Mouse (Mus musculus) small intestine, adult 2 months (tissue): ENCODE measurements around the gene Picalm. TPM values are rescaled to one million over a fixed set of nuclear protein-coding genes. Genes with fewer than 3 reads are reported as not detected.

Experiments
- H3K27ac ChIP-seq: fragments of 200-500 bp; 2 replicates; pipeline ENCODE4 v1.5.1; 2012; ENCODE audit warnings: low read depth, low read length, control low read depth, inconsistent platforms; ENCODE audit not compliant: insufficient read depth
- H3K27me3 ChIP-seq: fragments of 200-500 bp; 2 replicates; pipeline ENCODE4 v1.6.1; 2012; ENCODE audit warnings: mild to moderate bottlenecking, moderate library complexity, low read length, inconsistent platforms; ENCODE audit not compliant: control insufficient read depth, insufficient read depth
- H3K36me3 ChIP-seq: fragments of 200-500 bp; 2 replicates; pipeline ENCODE4 v1.6.1; 2012; ENCODE audit warnings: mild to moderate bottlenecking, low read length, control low read depth, inconsistent platforms; ENCODE audit not compliant: control insufficient read depth, insufficient read depth
- H3K4me1 ChIP-seq: fragments of 200-500 bp; 2 replicates; pipeline ENCODE4 v1.6.1; 2012; ENCODE audit warnings: low read length, inconsistent platforms, mixed read lengths; ENCODE audit not compliant: control insufficient read depth, insufficient read depth, insufficient read length
- H3K4me3 ChIP-seq: fragments of 200-500 bp; 2 replicates; pipeline ENCODE4 v1.5.1; 2012; ENCODE audit warnings: low read depth, mild to moderate bottlenecking, control low read depth, inconsistent platforms, low read length, moderate library complexity
- CTCF ChIP-seq: fragments of 200-500 bp; IDR thresholded peaks from 2 replicates; pipeline ENCODE4 v1.5.1; 2012; ENCODE audit warnings: low read depth, mild to moderate bottlenecking, control low read depth, inconsistent platforms, low read length, moderate library complexity, mixed read lengths; ENCODE audit not compliant: insufficient replicate concordance, insufficient read length; ENCODE audit errors: extremely low read depth
- POLR2A ChIP-seq: fragments of 200-500 bp; IDR thresholded peaks from 2 replicates; pipeline ENCODE4 v1.6.1; 2012; ENCODE audit warnings: low read depth, mild to moderate bottlenecking, control low read depth, inconsistent platforms, low read length, moderate library complexity
- WGBS: fragments of 180-500 bp; shearing (Covaris S2); methylation state at CpG from one replicate; pipeline ENCODE4 v1.1.7; 2018; 5-methylcytosine and 5-hydroxymethylcytosine counted together
- polyA plus RNA-seq: library from polyadenylated mRNA; depleted of rRNA; stranded (reverse); fragments of >200 nt; gene quantifications from 2 replicates; pipeline ENCODE4 v1.2.3, GENCODE M21; 2012; rRNA removed

Picalm gene
- polyA plus RNA-seq, result 12.3 and 36.3 TPM in 2 replicates

DNA sequence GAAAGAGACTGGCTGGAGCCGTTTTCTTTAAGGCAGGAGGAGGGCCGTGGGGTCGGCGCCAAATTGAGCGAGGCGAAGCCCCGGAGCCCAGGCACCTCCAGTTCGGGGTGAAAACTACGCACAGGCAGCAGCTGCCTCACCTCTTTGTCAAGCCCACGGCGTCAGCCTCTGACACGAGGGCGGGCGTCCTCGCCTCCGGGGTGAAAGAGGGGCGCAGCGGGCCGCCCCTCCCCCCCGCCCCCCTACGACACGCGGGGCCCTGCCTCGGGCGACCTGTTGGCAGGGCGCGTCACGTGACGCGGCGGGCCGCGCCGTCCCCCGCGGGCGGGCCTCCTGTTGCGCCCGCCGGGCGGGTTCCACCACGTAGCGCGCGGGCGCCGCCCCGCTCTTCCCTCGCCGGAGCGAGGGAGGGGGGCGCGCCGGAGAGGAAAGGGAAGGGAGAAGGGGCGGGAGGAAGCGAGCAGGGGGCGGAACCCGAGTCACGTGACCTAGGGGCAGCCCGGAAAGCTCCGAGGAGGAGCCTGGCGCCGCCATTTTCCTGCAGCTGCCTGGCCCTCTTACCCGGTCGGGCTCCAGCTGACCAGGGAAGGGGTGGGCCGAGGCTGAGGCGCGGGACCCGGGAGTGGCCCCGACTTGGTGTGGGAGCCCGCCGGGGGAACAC lies at the start of gene Picalm:
Gene Picalm (plus strand): TSS at position 482 of the 661 bp plus-strand sequence.
- under 1% methylated on average over 58 of the region's 72 CpGs for WGBS
- no peaks in the 10 kb centered on the region; the same call in 1 of the 2 replicates for H3K4me1 ChIP-seq
- peak within 1 kb of the TSS; percentile 98 for H3K4me3 ChIP-seq
- H3K27ac ChIP-seq, result peak within 1 kb of the TSS; percentile 99
- H3K36me3 ChIP-seq, result no peaks in the 10 kb centered on the region
- no peaks in the 10 kb centered on the region for H3K27me3 ChIP-seq
- TF ChIP-seq CTCF (no peak), POLR2A (peak; percentile 58; the same call in 1 of the 2 replicates)

DNA sequence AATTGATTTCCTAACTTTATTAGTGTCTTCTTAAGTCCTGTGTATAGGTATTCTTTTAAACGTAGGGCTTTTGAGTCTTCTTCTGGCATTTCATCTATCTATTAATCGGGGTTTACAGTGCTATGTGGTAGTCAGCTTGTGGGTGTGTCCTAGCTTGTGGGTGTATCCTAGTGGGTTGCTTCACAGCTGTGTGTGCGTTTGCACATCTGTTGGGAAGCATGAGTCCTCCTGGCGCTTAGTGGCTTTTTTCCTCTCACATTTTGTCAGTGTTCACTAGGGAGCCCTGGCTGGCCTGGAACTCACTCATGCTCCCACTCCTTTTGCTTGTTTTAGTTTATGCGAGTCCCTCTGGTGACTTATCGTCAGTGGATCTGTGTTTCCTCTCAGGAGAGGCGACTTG lies 46.2 kb upstream of the Picalm start:
- TF ChIP-seq CTCF, result no peak
- no peak for TF ChIP-seq POLR2A
- 72% methylated on average over 7 of the region's 7 CpGs for WGBS
- H3K4me3 ChIP-seq, result no peak overlapping the region
- no peak overlapping the region for H3K27ac ChIP-seq
- H3K4me1 ChIP-seq, result no peaks in the 10 kb centered on the region; the same call in 1 of the 2 replicates
- H3K36me3 ChIP-seq, result no peaks in the 10 kb centered on the region
- H3K27me3 ChIP-seq, result no peaks in the 10 kb centered on the region

- Histone ChIP-seq H3K27ac (no peak overlapping the region), H3K36me3 (no peaks in the 10 kb centered on the region), H3K4me3 (no peak overlapping the region), H3K27me3 (no peaks in the 10 kb centered on the region), H3K4me1 (no peaks in the 10 kb centered on the region; the same call in 1 of the 2 replicates)
- no peak for TF ChIP-seq POLR2A
- no peak for TF ChIP-seq CTCF
Observed at GRCm38 (mm10) chr7:90084531-90084930, 45.5 kb upstream of the Picalm start.

DNA sequence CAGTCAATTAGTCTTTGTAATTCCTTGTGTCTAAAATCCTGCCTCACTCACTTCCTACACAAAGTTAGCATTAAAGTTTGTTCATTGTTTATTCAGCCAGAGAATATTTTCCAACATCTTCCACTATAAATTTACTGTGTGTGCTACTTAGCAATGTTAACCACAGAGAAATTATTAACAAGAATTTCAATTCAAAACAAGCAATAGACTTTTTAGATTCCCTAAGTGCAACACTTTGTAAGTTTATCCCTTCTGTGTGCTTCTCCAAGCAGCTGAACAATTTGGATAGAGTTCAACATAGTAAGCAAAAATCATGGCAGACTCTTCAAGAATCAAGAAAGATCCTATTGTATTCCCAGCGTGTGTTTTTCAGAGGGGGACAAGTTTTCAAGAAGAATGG lies 44.3 kb upstream of the Picalm start:
- WGBS, result 17% methylated on average over 1 of the region's 1 CpGs
- TF ChIP-seq POLR2A, result no peak
- TF ChIP-seq CTCF, result no peak
- H3K27me3 ChIP-seq, result no peaks in the 10 kb centered on the region
- H3K4me3 ChIP-seq, result no peak overlapping the region
- H3K4me1 ChIP-seq, result no peaks in the 10 kb centered on the region; the same call in 1 of the 2 replicates
- no peak overlapping the region for H3K27ac ChIP-seq
- H3K36me3 ChIP-seq, result no peaks in the 10 kb centered on the region

DNA sequence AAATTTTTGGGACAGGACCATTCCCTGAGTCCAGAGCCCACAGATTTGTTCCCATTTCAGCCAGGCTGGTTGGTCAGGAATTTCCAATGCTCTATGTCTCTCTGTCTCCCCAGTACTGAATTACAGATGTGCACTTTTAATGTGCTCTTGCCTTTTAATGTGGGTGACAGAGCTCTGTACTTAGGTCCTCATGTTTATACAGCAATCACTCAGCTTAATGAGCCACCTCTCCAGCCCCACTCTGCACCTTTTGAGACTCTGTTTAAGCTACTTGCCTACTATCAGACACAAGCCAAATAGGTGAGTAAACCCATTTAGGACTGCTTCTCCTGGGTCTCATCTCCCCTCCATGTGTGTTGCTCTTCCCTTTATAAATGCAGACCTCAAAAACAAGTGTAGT lies 43.2 kb upstream of the Picalm start:
- Histone ChIP-seq H3K27ac (no peak overlapping the region), H3K36me3 (no peaks in the 10 kb centered on the region), H3K4me1 (no peaks in the 10 kb centered on the region), H3K27me3 (no peaks in the 10 kb centered on the region), H3K4me3 (no peak overlapping the region)
- TF ChIP-seq POLR2A (no peak), CTCF (no peak)

- Histone ChIP-seq H3K36me3 (no peaks in the 10 kb centered on the region), H3K4me3 (no peak overlapping the region), H3K27ac (no peak overlapping the region), H3K4me1 (no peaks in the 10 kb centered on the region; the same call in 1 of the 2 replicates), H3K27me3 (no peaks in the 10 kb centered on the region)
- WGBS, result 82% methylated on average over 4 of the region's 4 CpGs
- no peak for TF ChIP-seq CTCF
- TF ChIP-seq POLR2A, result no peak
Observed at GRCm38 (mm10) chr7:90090996-90091395, 39.0 kb upstream of the Picalm start.

DNA sequence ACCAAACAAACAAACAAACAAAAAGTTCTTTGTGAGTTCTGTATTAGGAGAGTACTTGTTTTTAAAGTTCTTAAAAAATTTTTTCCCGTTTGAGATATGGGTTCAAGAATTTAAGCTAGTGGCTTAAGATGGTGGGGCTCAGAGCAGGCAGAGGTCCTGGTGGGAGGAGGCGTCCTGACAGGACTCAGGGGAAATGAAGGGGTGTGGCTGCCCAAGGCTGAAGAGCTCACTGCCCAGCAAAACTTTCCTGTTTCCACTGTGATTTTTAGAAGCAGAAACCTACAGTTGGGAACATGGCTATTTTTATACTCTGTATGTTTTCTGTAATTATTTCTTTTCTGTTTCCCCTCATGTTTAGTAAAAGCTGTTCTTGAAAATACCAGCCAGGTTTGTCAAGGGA lies 38.3 kb upstream of the Picalm start:
- TF ChIP-seq POLR2A (no peak), CTCF (no peak)
- H3K27ac ChIP-seq, result no peak overlapping the region

More for the DNA sequence above, 38.3 kb upstream of the Picalm start:
- 64% methylated on average over 2 of the region's 2 CpGs for WGBS
- H3K27me3 ChIP-seq, result no peaks in the 10 kb centered on the region
- peaks cover 2% of the 10 kb centered on the region; the same call in 1 of the 2 replicates for H3K4me1 ChIP-seq
- no peaks in the 10 kb centered on the region for H3K36me3 ChIP-seq
- H3K4me3 ChIP-seq, result no peak overlapping the region
